Mouse (Mus musculus) cerebellum, postnatal 25 days (tissue): ENCODE data around the gene Foxj3.

Experiments used
- DNase-seq, 2 experiments: peaks; one replicate each; pipeline ENCODE4 v3.0.0; 2021; ENCODE audit warnings: mixed read lengths in 2 of 2

Foxj3 gene

GRCm38 (mm10) chr4:119637946-119638345, 101.1 kb downstream of the Foxj3 start:
- no peak for DNase-seq

- no peak for DNase-seq
Observed at GRCm38 (mm10) chr4:119638656-119639055, 101.9 kb downstream of the Foxj3 start.

GRCm38 (mm10) chr4:119642666-119643065, 105.9 kb downstream of the Foxj3 start:
- no peak for DNase-seq

GRCm38 (mm10) chr4:119657011-119657410, 120.2 kb downstream of the Foxj3 start:
- DNase-seq = peak in 1 of 2 experiments; percentile 25

GRCm38 (mm10) chr4:119658246-119658645, 121.4 kb downstream of the Foxj3 start:
- no peak for DNase-seq

- no peak for DNase-seq
Observed at GRCm38 (mm10) chr4:119658731-119659130, 121.9 kb downstream of the Foxj3 start, which contains the start of gene Guca2b. TSS of gene Guca2b (minus strand) at chr4:119658954.

GRCm38 (mm10) chr4:119660007-119660406, 123.2 kb downstream of the Foxj3 start:
- DNase-seq = no peak

- no peak for DNase-seq
Observed at GRCm38 (mm10) chr4:119662151-119662550, 125.3 kb downstream of the Foxj3 start.

- DNase-seq = no peak
Observed at GRCm38 (mm10) chr4:119662976-119663375, 126.2 kb downstream of the Foxj3 start.

- no peak for DNase-seq
Observed at GRCm38 (mm10) chr4:119663409-119664095, 126.7 kb downstream of the Foxj3 start.

GRCm38 (mm10) chr4:119665166-119665565, 128.4 kb downstream of the Foxj3 start:
- DNase-seq = no peak

GRCm38 (mm10) chr4:119666116-119666515, 129.3 kb downstream of the Foxj3 start:
- no peak for DNase-seq

- peak; percentile 51 to 59 for DNase-seq
Observed at GRCm38 (mm10) chr4:119667454-119667853, 130.7 kb downstream of the Foxj3 start.

GRCm38 (mm10) chr4:119668185-119668584, 131.4 kb downstream of the Foxj3 start:
- no peak for DNase-seq

- DNase-seq = no peak
Observed at GRCm38 (mm10) chr4:119668596-119668995, 131.8 kb downstream of the Foxj3 start.

GRCm38 (mm10) chr4:119669356-119670209, 132.8 kb downstream of the Foxj3 start:
- DNase-seq = no peak

GRCm38 (mm10) chr4:119670210-119670555, 133.4 kb downstream of the Foxj3 start:
- no peak for DNase-seq

- DNase-seq = peak in 1 of 2 experiments; percentile 35
Observed at GRCm38 (mm10) chr4:119670736-119671135, 133.9 kb downstream of the Foxj3 start.

- no peak for DNase-seq
Observed at GRCm38 (mm10) chr4:119671164-119671563, 134.4 kb downstream of the Foxj3 start.

- DNase-seq = peak in 1 of 2 experiments; percentile 29
Observed at GRCm38 (mm10) chr4:119672685-119673084, 135.9 kb downstream of the Foxj3 start.
